Mouse (Mus musculus): ENCODE data around the gene Tgfb1i1. TPM values are rescaled to one million over a fixed set of nuclear protein-coding genes. Genes with fewer than 3 reads are reported as not detected.
A peak's percentile ranks its signal among the peaks of the same experiment; 100 is the strongest.

Gene Tgfb1i1
- total and polyA plus RNA-seq, 2 experiments from 2014 or later, result 19.8 to 23.3 TPM

- TF ChIP-seq CTCF (IDR thresholded peaks at IDR 0.05; ENCODE audit: low read depth), result peak; percentile 78
- peak within 1 kb of the TSS; percentile 54 for H3K4me3 ChIP-seq (ENCODE audit: low read length)
- peak within 1 kb of the TSS; percentile 61 for H3K9ac ChIP-seq (replicated peaks; ENCODE audit: low read length)
- 27% methylated on average over 37 of the region's 37 CpGs for WGBS
- H3K36me3 ChIP-seq (ENCODE audit: insufficient read depth, low read length), result peaks cover 15% of the 10 kb centered on the region
- DNase-seq (ENCODE audit: low spot score), result peak; percentile 85
- no peaks in the 10 kb centered on the region for H3K4me1 ChIP-seq (ENCODE audit: insufficient read depth, low read length)
- peak within 1 kb of the TSS; percentile 97 for H3K27ac ChIP-seq
- peak within 1 kb of the TSS; percentile 93 for H3K4me2 ChIP-seq (ENCODE audit: low read depth, low read length)
- no peaks in the 10 kb centered on the region for H3K27me3 ChIP-seq (ENCODE audit: insufficient read depth, low read length)
- H3K9me3 ChIP-seq (ENCODE audit: low read length), result no peaks in the 10 kb centered on the region
- peak; percentile 19 for ATAC-seq
These were observed 9.6 kb upstream of the Tgfb1i1 start, which contains the start of gene Armc5 for GRCm38 (mm10) chr7:128236856-128237592. TSS of gene Armc5 (plus strand) at chr7:128237342.

GRCm38 (mm10) chr7:128237593-128237926 is 9.1 kb upstream of the Tgfb1i1 start:
- no peak; the same call in 1 of the 2 replicates for TF ChIP-seq CTCF (IDR thresholded peaks at IDR 0.05; ENCODE audit: low read depth)
- WGBS, result under 1% methylated on average over 25 of the region's 25 CpGs
- ATAC-seq, result no peak
- Histone ChIP-seq H3K4me2 (ENCODE audit: low read depth, low read length) (peak overlapping the region; percentile 93), H3K36me3 (ENCODE audit: insufficient read depth, low read length) (peaks cover 21% of the 10 kb centered on the region), H3K9me3 (ENCODE audit: low read length) (no peaks in the 10 kb centered on the region), H3K4me1 (ENCODE audit: insufficient read depth, low read length) (no peaks in the 10 kb centered on the region), H3K4me3 (ENCODE audit: low read length) (peak overlapping the region; percentile 54), H3K27me3 (ENCODE audit: insufficient read depth, low read length) (no peaks in the 10 kb centered on the region), H3K9ac (replicated peaks; ENCODE audit: low read length) (peak overlapping the region; percentile 61), H3K27ac (peak overlapping the region; percentile 97)
- no peak for DNase-seq (ENCODE audit: low spot score)

DNA sequence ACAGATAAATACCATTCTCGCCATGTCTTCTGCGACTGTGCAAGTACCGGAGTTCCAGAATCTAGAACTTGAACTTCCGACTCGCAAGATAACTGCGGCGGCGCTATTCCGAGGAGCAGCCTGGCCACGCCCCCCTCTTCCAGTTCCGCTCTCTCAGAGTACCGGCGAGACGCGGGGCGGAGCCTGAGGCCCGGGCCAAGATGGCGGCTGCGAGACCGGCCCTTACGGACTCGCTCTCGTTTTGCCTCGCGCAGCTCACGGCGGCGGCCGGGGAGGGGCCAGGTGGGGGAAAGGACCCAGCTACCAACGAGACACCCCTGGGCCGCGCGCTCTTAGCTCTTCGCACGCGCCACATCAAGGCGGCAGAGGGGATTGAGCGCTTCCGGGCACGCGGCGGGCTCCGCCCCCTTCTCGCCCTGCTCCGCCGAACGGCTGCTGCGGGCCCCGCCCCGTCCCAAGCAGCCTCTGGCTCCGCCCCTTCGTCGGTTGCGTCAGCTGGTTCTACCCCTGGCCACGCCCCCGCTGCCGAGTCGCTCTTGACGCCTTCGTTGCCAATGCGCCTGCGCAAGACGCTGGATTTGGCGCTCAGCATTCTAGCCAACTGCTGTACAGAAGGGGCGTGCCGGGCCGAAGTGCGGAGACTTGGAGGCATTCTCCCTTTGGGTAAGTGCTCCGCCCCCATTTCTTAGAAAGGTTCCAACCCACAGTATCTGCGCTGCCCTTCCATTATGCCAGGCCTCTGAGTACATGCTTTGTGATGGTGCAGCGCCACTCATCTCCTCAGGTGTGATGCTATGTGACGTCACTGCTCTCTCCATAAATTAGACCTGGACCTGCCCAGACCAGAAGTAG is 8.5 kb upstream of the Tgfb1i1 start, which contains the start of gene 9130023H24Rik:
Gene 9130023H24Rik (minus strand): TSS at position 105 of the 852 bp plus-strand sequence.
- Histone ChIP-seq H3K36me3 (ENCODE audit: insufficient read depth, low read length) (peaks cover 26% of the 10 kb centered on the region), H3K9ac (replicated peaks; ENCODE audit: low read length) (peak within 1 kb of the TSS; percentile 61), H3K4me1 (ENCODE audit: insufficient read depth, low read length) (no peaks in the 10 kb centered on the region), H3K27me3 (ENCODE audit: insufficient read depth, low read length) (no peaks in the 10 kb centered on the region), H3K4me2 (ENCODE audit: low read depth, low read length) (peak within 1 kb of the TSS; percentile 93), H3K4me3 (ENCODE audit: low read length) (peak within 1 kb of the TSS; percentile 54), H3K9me3 (ENCODE audit: low read length) (no peaks in the 10 kb centered on the region), H3K27ac (peak within 1 kb of the TSS; percentile 97)
- under 1% methylated on average over 72 of the region's 72 CpGs for WGBS
- peak; percentile 55 for TF ChIP-seq CTCF (IDR thresholded peaks at IDR 0.05; ENCODE audit: low read depth)
- peak; percentile 100 for DNase-seq (ENCODE audit: low spot score)
- peak; percentile 94 for ATAC-seq

GRCm38 (mm10) chr7:128238991-128239390 is 7.6 kb upstream of the Tgfb1i1 start:
- DNase-seq (ENCODE audit: low spot score) (peak; percentile 54), ATAC-seq (no peak)
- Histone ChIP-seq H3K9me3 (ENCODE audit: low read length) (no peaks in the 10 kb centered on the region), H3K4me3 (ENCODE audit: low read length) (peak overlapping the region; percentile 54), H3K27ac (peak overlapping the region; percentile 97; the same call in 1 of the 2 replicates), H3K9ac (replicated peaks; ENCODE audit: low read length) (no peak overlapping the region), H3K36me3 (ENCODE audit: insufficient read depth, low read length) (peaks cover 28% of the 10 kb centered on the region), H3K4me1 (ENCODE audit: insufficient read depth, low read length) (no peaks in the 10 kb centered on the region), H3K27me3 (ENCODE audit: insufficient read depth, low read length) (no peaks in the 10 kb centered on the region), H3K4me2 (ENCODE audit: low read depth, low read length) (peak overlapping the region; percentile 53)
- 21% methylated on average over 4 of the region's 4 CpGs for WGBS
- TF ChIP-seq CTCF (IDR thresholded peaks at IDR 0.05; ENCODE audit: low read depth), result peak; percentile 58

DNA sequence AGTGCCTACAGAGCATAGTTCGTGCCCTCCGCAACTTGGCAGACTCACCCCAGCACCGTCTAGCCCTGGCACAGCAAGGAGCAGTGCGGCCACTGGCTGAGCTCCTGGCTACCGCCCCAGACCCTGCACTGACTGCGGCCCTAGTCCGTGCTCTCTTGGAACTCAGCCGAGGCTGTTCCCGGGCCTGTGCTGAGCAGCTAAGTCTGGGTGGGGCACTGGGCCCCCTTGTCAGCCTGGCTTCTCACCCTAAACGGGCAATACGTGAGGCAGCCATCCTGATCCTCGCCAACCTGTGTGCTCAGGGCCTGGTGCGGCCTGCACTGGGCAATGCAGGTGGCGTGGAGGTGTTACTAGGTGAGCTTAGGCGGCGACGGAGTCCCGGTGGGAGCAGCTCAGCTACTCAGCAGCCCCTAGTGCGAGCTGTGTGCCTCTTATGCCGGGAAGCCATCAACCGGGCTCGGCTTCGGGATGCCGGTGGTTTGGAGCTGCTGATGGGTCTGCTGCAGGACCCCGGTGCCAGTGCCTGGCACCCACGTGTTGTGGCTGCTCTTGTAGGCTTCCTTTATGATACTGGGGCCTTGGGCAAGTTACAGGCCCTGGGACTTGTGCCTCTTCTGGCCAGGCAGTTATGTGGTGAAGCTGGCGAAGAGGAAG is 6.4 kb upstream of the Tgfb1i1 start:
- WGBS, result 90% methylated on average over 27 of the region's 27 CpGs
- no peak overlapping the region for H3K27ac ChIP-seq
- H3K4me3 ChIP-seq (ENCODE audit: low read length), result no peak overlapping the region
- ATAC-seq (no peak), DNase-seq (ENCODE audit: low spot score) (no peak)
- peaks cover 41% of the 10 kb centered on the region for H3K36me3 ChIP-seq (ENCODE audit: insufficient read depth, low read length)
- H3K4me2 ChIP-seq (ENCODE audit: low read depth, low read length), result no peak overlapping the region
- no peak for TF ChIP-seq CTCF (IDR thresholded peaks at IDR 0.05; ENCODE audit: low read depth)
- H3K9ac ChIP-seq (replicated peaks; ENCODE audit: low read length), result no peak overlapping the region
- no peaks in the 10 kb centered on the region for H3K27me3 ChIP-seq (ENCODE audit: insufficient read depth, low read length)
- H3K9me3 ChIP-seq (ENCODE audit: low read length), result no peaks in the 10 kb centered on the region
- no peaks in the 10 kb centered on the region for H3K4me1 ChIP-seq (ENCODE audit: insufficient read depth, low read length)

DNA sequence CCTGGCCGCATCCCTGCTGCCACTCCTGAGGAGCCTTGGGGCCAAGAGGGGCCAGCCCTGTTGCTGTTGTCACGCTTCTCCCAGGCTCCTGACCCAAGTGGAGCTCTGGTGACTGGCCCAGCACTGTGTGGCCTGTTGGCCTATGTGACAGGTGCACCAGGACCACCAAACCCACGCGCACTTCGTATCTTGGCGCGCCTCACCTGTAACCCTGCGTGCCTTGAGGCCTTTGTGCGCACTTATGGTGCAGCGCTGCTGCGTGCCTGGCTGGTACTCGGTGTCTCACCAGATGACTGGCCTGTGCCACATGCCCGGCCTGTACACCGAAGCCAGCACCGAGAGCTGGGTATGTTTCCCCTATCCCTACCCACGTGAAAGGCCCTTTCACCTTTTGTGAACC is 4.3 kb upstream of the Tgfb1i1 start:
- H3K27me3 ChIP-seq (ENCODE audit: insufficient read depth, low read length), result no peaks in the 10 kb centered on the region
- H3K9me3 ChIP-seq (ENCODE audit: low read length), result no peaks in the 10 kb centered on the region
- H3K9ac ChIP-seq (replicated peaks; ENCODE audit: low read length), result no peak overlapping the region
- H3K36me3 ChIP-seq (ENCODE audit: insufficient read depth, low read length), result peaks cover 41% of the 10 kb centered on the region
- H3K27ac ChIP-seq, result no peak overlapping the region
- DNase-seq (ENCODE audit: low spot score), result no peak
- ATAC-seq, result no peak
- H3K4me3 ChIP-seq (ENCODE audit: low read length), result no peak overlapping the region
- no peak for TF ChIP-seq CTCF (IDR thresholded peaks at IDR 0.05; ENCODE audit: low read depth)
- WGBS, result 97% methylated on average over 16 of the region's 16 CpGs
- peaks cover 5% of the 10 kb centered on the region; the same call in 1 of the 2 replicates for H3K4me1 ChIP-seq (ENCODE audit: insufficient read depth, low read length)
- no peak overlapping the region for H3K4me2 ChIP-seq (ENCODE audit: low read depth, low read length)

All from hindbrain, postnatal 0 days (tissue).